Mouse (Mus musculus): ENCODE measurements around the gene Ctsz. TPM values are rescaled to one million over a fixed set of nuclear protein-coding genes. Genes with fewer than 3 reads are reported as not detected.

The Ctsz gene
- 61.0 and 71.0 TPM in 2 replicates for polyA plus RNA-seq (2012; rRNA removed)
- polyA plus RNA-seq (2014; fragmentation: Nextera tagmentation; extraction: Ambion mirVana) = 96.9 and 98.5 TPM in 2 replicates

DNA sequence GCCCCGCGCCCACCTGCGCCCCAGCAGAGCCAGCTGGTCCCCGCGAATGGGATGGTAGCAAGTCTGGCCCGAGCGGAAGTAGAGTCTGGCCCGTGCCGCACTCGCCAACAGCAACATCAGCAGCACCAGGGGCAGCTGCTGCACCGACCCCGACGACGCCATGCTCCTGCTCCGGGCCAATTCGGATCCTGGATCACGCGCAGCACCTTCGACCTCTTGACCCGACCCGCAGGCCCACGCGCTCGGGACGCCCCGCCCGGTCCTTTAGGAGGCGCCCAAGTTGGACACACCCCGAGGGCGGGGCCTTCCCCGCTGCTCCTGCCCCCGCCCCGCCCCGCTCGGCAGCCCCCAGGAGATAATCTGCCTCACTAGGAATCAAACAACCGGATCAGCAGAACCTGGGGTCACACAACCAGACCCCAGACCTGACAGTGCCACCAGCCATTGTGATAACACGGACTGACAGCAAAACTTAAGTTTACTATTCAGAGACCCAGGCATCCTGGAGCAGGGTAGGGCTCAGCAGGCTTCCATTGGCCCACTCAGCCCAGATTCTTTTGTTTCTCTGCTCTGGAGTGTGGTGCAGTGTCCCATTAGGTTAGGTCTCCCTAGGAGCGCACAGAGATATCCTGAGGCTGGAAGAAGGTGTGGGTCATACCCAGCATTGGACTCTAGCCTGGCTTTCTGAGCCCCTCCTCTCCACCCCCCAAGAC, at the start of gene Ctsz:
Ctsz (minus strand) TSS at position 303 of the 713 bp plus-strand sequence.
- ATAC-seq (ENCODE audit: insufficient read depth) = peak; percentile 86
- Histone ChIP-seq H3K4me1 (replicated peaks; ENCODE audit: control insufficient read depth in 2 of 2, insufficient read depth in 2 of 2, low read length in 1 of 2) (peaks cover 14 to 34% of the 10 kb centered on the region in 2 experiments), H3K4me2 (ENCODE audit: low read depth) (peak within 1 kb of the TSS; percentile 98)

DNA sequence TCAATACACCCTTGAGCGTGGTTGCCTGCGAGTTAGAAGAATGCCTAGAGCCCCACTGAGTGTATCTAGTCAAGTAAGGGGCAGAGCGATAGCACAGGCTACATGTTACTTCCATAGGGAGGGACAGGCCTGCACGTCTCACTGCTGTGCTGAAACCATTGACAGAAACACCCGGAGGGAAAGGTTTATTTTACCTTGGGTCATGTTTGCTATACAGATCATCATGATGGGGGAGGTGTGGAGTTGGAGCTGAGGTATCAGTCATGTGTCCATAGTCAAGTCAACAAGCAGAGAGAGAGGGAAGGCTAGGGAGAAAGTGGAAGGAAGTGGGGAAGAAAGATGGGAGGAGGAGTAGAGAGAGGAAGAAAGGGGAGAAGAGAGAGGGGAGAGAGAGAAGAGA, 48.2 kb upstream of the Ctsz start:
- ATAC-seq (ENCODE audit: insufficient read depth) = no peak
- Histone ChIP-seq H3K4me1 (replicated peaks; ENCODE audit: control insufficient read depth in 2 of 2, insufficient read depth in 2 of 2, low read length in 1 of 2) (peaks cover 0 to 2% of the 10 kb centered on the region in 2 experiments; a peak in 1 of 4 replicates), H3K9ac (replicated peaks) (no peak overlapping the region), H3K27ac (no peak overlapping the region), H3K36me3 (replicated peaks; ENCODE audit: control insufficient read depth, insufficient read depth, low read depth) (no peaks in the 10 kb centered on the region), H3K4me2 (ENCODE audit: low read depth) (no peak overlapping the region), H3K4me3 (ENCODE audit: insufficient read depth in 1 of 2, low read depth in 2 of 2, low read length in 2 of 2) (no peak overlapping the region), H3K9me3 (ENCODE audit: control insufficient read depth, low read length) (no peaks in the 10 kb centered on the region), H3K27me3 (ENCODE audit: control insufficient read depth, insufficient read depth, low read length) (no peaks in the 10 kb centered on the region)
- DNase-seq (ENCODE audit: low read depth in 3 of 3, low spot score in 3 of 3) = no peak
- WGBS (ENCODE audit: insufficient replicate concordance) = 58% methylated on average over 5 of the region's 5 CpGs
- TF ChIP-seq CTCF (IDR thresholded peaks at IDR 0.05; ENCODE audit: low read depth) = no peak

More for the DNA sequence above, at the start of gene Ctsz:
- WGBS (ENCODE audit: insufficient replicate concordance) = 1% methylated on average over 38 of the region's 38 CpGs
- TF ChIP-seq EP300 (IDR thresholded peaks at IDR 0.05; ENCODE audit: low read depth) (no peak), CTCF (IDR thresholded peaks at IDR 0.05; ENCODE audit: low read depth) (no peak)
- Histone ChIP-seq H3K27ac (no peak within 1 kb of the TSS), H3K27me3 (ENCODE audit: control insufficient read depth, insufficient read depth, low read length) (no peaks in the 10 kb centered on the region), H3K36me3 (replicated peaks; ENCODE audit: control insufficient read depth, insufficient read depth, low read depth) (no peaks in the 10 kb centered on the region; the same call in 1 of the 2 replicates), H3K9ac (replicated peaks) (peak within 1 kb of the TSS; percentile 71), H3K4me3 (ENCODE audit: insufficient read depth in 1 of 2, low read depth in 2 of 2, low read length in 2 of 2) (peak within 1 kb of the TSS; percentile 71 to 72), H3K9me3 (ENCODE audit: control insufficient read depth, low read length) (no peaks in the 10 kb centered on the region)
- peak; percentile 55 to 63 (median 58) for DNase-seq (ENCODE audit: low read depth in 3 of 3, low spot score in 3 of 3)

DNA sequence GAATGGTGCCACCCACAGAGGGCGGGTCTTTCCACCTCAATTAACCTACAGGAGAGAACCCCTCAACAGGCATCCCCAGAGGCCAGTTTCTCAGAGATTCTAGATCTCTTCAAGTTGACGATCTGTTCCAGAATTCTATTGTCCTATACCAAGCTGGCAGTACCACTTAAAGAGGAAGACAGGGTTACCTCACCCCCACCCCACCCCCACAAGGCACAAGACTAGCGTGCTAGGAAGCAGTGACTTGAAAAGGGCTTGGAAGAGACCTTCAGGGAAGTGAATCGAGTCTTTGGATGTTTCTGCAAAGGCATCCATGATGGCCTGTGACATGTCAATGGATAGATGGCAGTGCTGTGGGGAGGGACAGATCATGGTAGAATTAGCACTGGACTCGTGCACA, 39.9 kb upstream of the Ctsz start:
- peaks cover under 1 to 1% of the 10 kb centered on the region in 2 experiments for H3K4me1 ChIP-seq (replicated peaks; ENCODE audit: control insufficient read depth in 2 of 2, insufficient read depth in 2 of 2, low read length in 1 of 2)
- WGBS (ENCODE audit: insufficient replicate concordance) = 51% methylated on average over 5 of the region's 5 CpGs
- no peak overlapping the region for H3K4me2 ChIP-seq (ENCODE audit: low read depth)
- H3K27me3 ChIP-seq (ENCODE audit: control insufficient read depth, insufficient read depth, low read length) = no peaks in the 10 kb centered on the region
- H3K9ac ChIP-seq (replicated peaks) = no peak overlapping the region
- H3K9me3 ChIP-seq (ENCODE audit: control insufficient read depth, low read length) = no peaks in the 10 kb centered on the region
- TF ChIP-seq CTCF (IDR thresholded peaks at IDR 0.05; ENCODE audit: low read depth) (no peak), EP300 (IDR thresholded peaks at IDR 0.05; ENCODE audit: low read depth) (no peak)
- no peaks in the 10 kb centered on the region for H3K36me3 ChIP-seq (replicated peaks; ENCODE audit: control insufficient read depth, insufficient read depth, low read depth)
- ATAC-seq (ENCODE audit: insufficient read depth) (no peak), DNase-seq (ENCODE audit: low read depth in 3 of 3, low spot score in 3 of 3) (no peak)
- no peak overlapping the region for H3K27ac ChIP-seq
- no peak overlapping the region for H3K4me3 ChIP-seq (ENCODE audit: insufficient read depth in 1 of 2, low read depth in 2 of 2, low read length in 2 of 2)

DNA sequence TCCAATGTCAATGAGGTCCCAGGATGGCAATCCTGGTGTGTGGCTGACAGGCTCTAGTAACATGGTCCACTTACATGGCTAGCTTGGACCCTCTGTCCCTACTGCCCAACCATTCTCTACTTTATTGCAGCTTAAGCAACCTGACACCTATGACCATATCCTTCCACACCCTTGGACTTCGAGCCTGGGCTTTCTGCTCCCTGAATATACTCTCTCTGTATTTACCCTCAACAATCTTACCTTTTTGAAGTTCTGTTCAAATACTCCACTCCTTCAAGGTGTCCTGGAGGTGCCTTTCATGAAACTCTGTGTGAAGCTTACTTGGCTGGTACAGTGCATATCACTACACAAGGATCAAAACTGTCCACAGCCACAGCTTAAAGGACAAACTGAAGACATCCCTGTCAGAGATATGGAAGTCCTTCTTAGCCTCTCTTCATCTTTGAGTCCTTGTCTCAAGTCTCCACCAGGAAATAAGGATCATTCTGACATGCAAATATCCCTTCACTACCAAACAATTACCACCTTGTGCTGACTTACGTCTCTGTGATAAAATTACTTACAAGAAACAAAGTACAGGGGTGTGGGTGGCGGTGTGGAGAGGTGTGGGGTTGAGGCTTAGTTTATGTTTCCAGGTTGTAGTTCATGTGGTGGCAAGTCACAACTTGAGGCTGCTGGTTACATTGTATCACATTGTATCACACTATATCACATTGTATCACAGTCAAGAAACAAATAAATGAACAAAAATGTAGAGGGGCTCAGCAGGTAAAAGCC, 38.9 kb upstream of the Ctsz start:
- WGBS (ENCODE audit: insufficient replicate concordance) = 60% methylated on average over 3 of the region's 3 CpGs
- no peak overlapping the region for H3K9ac ChIP-seq (replicated peaks)

GRCm38 (mm10) chr2:174473550-174473927, 34.7 kb upstream of the Ctsz start:
- 82% methylated on average over 5 of the region's 5 CpGs for WGBS (ENCODE audit: insufficient replicate concordance)
- DNase-seq (ENCODE audit: low read depth in 3 of 3, low spot score in 3 of 3) (no peak), ATAC-seq (ENCODE audit: insufficient read depth) (no peak)
- Histone ChIP-seq H3K4me3 (ENCODE audit: insufficient read depth in 1 of 2, low read depth in 2 of 2, low read length in 2 of 2) (peak overlapping the region; percentile 53 to 61), H3K4me2 (ENCODE audit: low read depth) (peak overlapping the region; percentile 76), H3K9ac (replicated peaks) (peak overlapping the region; percentile 55), H3K36me3 (replicated peaks; ENCODE audit: control insufficient read depth, insufficient read depth, low read depth) (peaks cover 12% of the 10 kb centered on the region), H3K4me1 (replicated peaks; ENCODE audit: control insufficient read depth in 2 of 2, insufficient read depth in 2 of 2, low read length in 1 of 2) (peaks cover 27 to 33% of the 10 kb centered on the region in 2 experiments), H3K27ac (peak overlapping the region; percentile 79), H3K27me3 (ENCODE audit: control insufficient read depth, insufficient read depth, low read length) (no peaks in the 10 kb centered on the region), H3K9me3 (ENCODE audit: control insufficient read depth, low read length) (no peaks in the 10 kb centered on the region)
- TF ChIP-seq EP300 (IDR thresholded peaks at IDR 0.05; ENCODE audit: low read depth) (no peak), CTCF (IDR thresholded peaks at IDR 0.05; ENCODE audit: low read depth) (no peak)

More for the DNA sequence above, 38.9 kb upstream of the Ctsz start:
- DNase-seq (ENCODE audit: low read depth in 3 of 3, low spot score in 3 of 3) (no peak), ATAC-seq (ENCODE audit: insufficient read depth) (no peak)
- no peaks in the 10 kb centered on the region for H3K36me3 ChIP-seq (replicated peaks; ENCODE audit: control insufficient read depth, insufficient read depth, low read depth)
- no peak overlapping the region for H3K27ac ChIP-seq
- no peak overlapping the region for H3K4me2 ChIP-seq (ENCODE audit: low read depth)
- no peaks in the 10 kb centered on the region for H3K9me3 ChIP-seq (ENCODE audit: control insufficient read depth, low read length)
- TF ChIP-seq CTCF (IDR thresholded peaks at IDR 0.05; ENCODE audit: low read depth) = no peak
- TF ChIP-seq EP300 (IDR thresholded peaks at IDR 0.05; ENCODE audit: low read depth) = no peak
- H3K4me1 ChIP-seq (replicated peaks; ENCODE audit: control insufficient read depth in 2 of 2, insufficient read depth in 2 of 2, low read length in 1 of 2) = peaks cover 5 to 8% of the 10 kb centered on the region in 2 experiments
- no peak overlapping the region for H3K4me3 ChIP-seq (ENCODE audit: insufficient read depth in 1 of 2, low read depth in 2 of 2, low read length in 2 of 2)
- H3K27me3 ChIP-seq (ENCODE audit: control insufficient read depth, insufficient read depth, low read length) = no peaks in the 10 kb centered on the region
